In the genomic region with DNA sequence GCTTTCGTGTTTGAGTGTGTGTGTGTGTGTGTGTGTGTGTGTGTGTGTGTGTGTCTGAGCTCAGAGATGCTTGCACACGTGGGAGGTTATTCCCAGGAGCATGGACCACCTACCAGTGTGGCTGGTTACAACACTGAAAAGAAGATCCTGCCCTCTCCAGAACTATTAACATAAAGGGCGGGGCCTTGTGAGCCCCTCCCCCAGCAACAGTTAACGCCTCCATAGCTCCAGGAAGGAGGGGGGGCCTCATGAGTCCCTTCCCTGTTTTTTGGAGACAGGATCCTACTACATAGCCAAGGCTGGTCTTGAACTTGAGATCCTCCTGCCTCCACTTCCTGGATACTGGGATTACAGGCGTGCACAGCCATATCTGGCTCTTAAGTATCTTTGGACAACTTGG, we compare ENCODE assay signal across 1 mouse cellular context.
TF ChIP-seq lines count a peak whose summit lies in the region.

No protein-coding gene starts in this region.

TF ChIP-seq in MEL, 35 proteins besides CTCF, POLR2A, EP300 and RAD21:
- TF ChIP-seq NRF1 (IDR thresholded peaks at IDR 0.05; ENCODE audit: insufficient read depth, low read depth, low read length, poor library complexity, severe bottlenecking) = no peak
- no peak for TF ChIP-seq TBP (IDR thresholded peaks at IDR 0.05; ENCODE audit: low read depth, low read length)
